Mouse (Mus musculus) stomach, embryonic 14.5 days (tissue): ENCODE data around the gene Dync1i1. TPM values are rescaled to one million over a fixed set of nuclear protein-coding genes. Genes with fewer than 3 reads are reported as not detected.

Experiments used
- ATAC-seq: fragments of 200-750 bp; cut with Nextera tagmentation; 2 replicates; pipeline ENCODE4 v1.8.0; 2017; ENCODE audit warnings: low read depth, moderate TSS enrichment; ENCODE audit not compliant: insufficient number of reproducible peaks, insufficient read depth, low FRiP score
- H3K27ac ChIP-seq: fragments of 300-500 bp; sonication (generic); 2 replicates; pipeline ENCODE4 v1.5.1; 2014; ENCODE audit warnings: mild to moderate bottlenecking, low read length, moderate library complexity, mixed read lengths
- H3K27me3 ChIP-seq: fragments of 300-500 bp; sonication (generic); 2 replicates; pipeline ENCODE4 v1.6.1; 2014; ENCODE audit warnings: low read length, control low read depth, mixed read lengths; ENCODE audit not compliant: control insufficient read depth, insufficient read depth
- H3K36me3 ChIP-seq: fragments of 300-500 bp; sonication (generic); 2 replicates; pipeline ENCODE4 v1.6.1; 2014; ENCODE audit warnings: mild to moderate bottlenecking, control low read depth, low read length, moderate library complexity, mixed read lengths; ENCODE audit not compliant: control insufficient read depth, insufficient read depth
- H3K4me1 ChIP-seq: fragments of 300-500 bp; sonication (generic); 2 replicates; pipeline ENCODE4 v1.6.1; 2014; ENCODE audit warnings: low read length, control low read depth, mixed read lengths; ENCODE audit not compliant: control insufficient read depth, insufficient read depth
- H3K4me2 ChIP-seq: fragments of 300-500 bp; sonication (generic); replicated peaks from 2 replicates; pipeline ENCODE4 v1.6.1; 2014; ENCODE audit warnings: low read depth, low read length, control low read depth
- H3K4me3 ChIP-seq: fragments of 300-500 bp; sonication (generic); 2 replicates; pipeline ENCODE4 v1.5.1; 2014; ENCODE audit warnings: low read depth, low read length, control low read depth
- H3K9ac ChIP-seq: fragments of 300-500 bp; sonication (generic); replicated peaks from 2 replicates; pipeline ENCODE4 v1.6.1; 2014; ENCODE audit warnings: low read depth, mild to moderate bottlenecking, control low read depth, low read length, moderate library complexity, mixed read lengths
- H3K9me3 ChIP-seq: fragments of 300-500 bp; sonication (generic); 2 replicates; pipeline ENCODE4 v1.6.1; 2016; ENCODE audit warnings: low read depth, low read length, control low read depth; ENCODE audit not compliant: control insufficient read depth
- WGBS: fragments of 180-500 bp; shearing (Covaris S2); extraction: QIAGEN DNeasy Blood & Tissue Kit; methylation state at CpG from one replicate; pipeline ENCODE4 v1.1.7; 2014; 5-methylcytosine and 5-hydroxymethylcytosine counted together
- polyA plus RNA-seq: library from polyadenylated mRNA; unstranded; fragments of >200 nt; fragmentation: Nextera tagmentation; extraction: Ambion mirVana; gene quantifications from 2 replicates; pipeline ENCODE4 v1.2.1, GENCODE M21; 2014

Dync1i1 gene
- polyA plus RNA-seq, 1 experiment from 2014 or later: 1.2 TPM

DNA sequence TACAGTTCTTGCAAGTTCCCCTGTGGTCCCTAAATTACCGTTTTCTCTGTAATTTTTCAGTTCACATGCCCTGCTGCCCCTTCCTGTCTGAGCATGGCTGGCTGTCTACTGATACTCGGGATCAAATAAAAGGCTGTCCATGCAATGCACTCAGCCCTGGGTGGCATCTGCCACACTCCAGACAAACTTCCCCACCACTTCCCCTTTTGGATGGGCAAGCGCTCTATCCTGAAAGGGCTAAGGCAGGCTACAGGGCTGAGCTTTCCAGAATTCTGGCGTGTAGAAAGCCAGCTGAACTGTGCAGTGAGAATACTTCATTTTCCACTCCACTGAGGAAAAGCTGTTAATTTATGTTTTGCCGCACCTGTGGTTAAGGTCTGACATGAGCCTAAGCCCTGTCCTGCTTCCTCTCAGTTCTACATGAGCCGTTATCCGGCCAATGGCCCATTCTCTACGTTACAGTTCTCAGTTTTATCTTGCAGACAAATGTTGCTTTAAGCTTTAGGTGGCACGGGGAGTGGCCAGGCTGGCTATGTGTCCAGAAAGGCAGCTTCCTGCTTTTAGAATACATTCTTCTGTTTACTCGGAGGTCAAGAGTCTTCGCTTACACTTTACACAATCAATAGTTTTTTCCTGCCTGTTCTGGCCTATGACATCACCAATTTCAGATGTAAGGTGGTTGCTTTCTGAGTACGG lies 321.4 kb downstream of the Dync1i1 start:
- no peaks in the 10 kb centered on the region for H3K27me3 ChIP-seq
- no peak overlapping the region for H3K4me2 ChIP-seq
- H3K4me3 ChIP-seq: no peak overlapping the region
- H3K36me3 ChIP-seq: no peaks in the 10 kb centered on the region
- WGBS: 59% methylated on average over 12 of the region's 12 CpGs
- no peak overlapping the region for H3K27ac ChIP-seq
- ATAC-seq: no peak
- no peak overlapping the region for H3K9ac ChIP-seq
- no peaks in the 10 kb centered on the region for H3K4me1 ChIP-seq
- H3K9me3 ChIP-seq: no peaks in the 10 kb centered on the region

DNA sequence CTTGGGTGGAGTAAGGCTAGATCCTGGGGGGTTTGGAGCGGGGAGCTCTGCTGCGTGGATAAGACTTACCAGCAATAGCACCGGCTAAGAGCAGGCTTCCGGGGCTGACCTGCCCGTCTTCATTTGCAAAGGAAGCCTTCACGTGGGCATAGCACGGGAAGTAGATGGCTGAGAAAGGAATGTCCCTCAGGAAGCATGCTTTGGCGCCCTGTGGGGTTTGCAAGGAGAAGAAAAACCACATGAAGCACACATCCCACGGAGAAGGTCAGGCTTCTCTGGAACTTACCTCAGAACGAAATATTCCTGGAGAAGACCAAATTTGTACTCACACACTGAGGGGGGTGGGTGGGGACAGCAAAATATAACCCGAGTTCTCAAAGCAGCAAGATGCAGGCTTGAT lies 327.3 kb downstream of the Dync1i1 start:
- 65% methylated on average over 11 of the region's 11 CpGs for WGBS
- no peak for ATAC-seq
- Histone ChIP-seq H3K4me3 (no peak overlapping the region), H3K36me3 (no peaks in the 10 kb centered on the region), H3K9me3 (no peaks in the 10 kb centered on the region), H3K4me2 (no peak overlapping the region), H3K27ac (no peak overlapping the region), H3K9ac (no peak overlapping the region), H3K4me1 (no peaks in the 10 kb centered on the region), H3K27me3 (no peaks in the 10 kb centered on the region)

DNA sequence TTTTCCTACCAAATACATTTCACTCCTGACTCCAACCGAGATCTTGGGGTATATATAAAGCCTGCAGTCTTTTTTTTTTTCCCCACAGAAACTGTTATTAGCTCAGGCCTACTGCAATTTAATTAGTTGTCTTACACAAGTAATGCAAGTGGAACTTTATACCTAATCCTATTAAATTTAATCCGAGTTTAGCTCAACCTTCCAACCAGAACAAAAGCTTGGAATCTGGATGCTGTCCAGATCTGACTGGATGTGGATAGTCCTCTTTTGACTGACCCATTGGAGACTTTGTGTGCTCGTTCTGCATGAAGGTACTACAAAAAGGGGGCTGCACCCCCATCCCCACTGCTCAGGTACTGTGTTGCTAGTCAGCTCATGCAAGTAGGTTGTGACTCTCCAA lies 328.5 kb downstream of the Dync1i1 start:
- H3K36me3 ChIP-seq: no peaks in the 10 kb centered on the region
- no peak for ATAC-seq
- no peak overlapping the region for H3K4me3 ChIP-seq
- H3K27ac ChIP-seq: no peak overlapping the region
- H3K9ac ChIP-seq: no peak overlapping the region
- 79% methylated on average over 3 of the region's 3 CpGs for WGBS
- H3K9me3 ChIP-seq: no peaks in the 10 kb centered on the region
- no peak overlapping the region for H3K4me2 ChIP-seq
- no peaks in the 10 kb centered on the region for H3K27me3 ChIP-seq
- H3K4me1 ChIP-seq: no peaks in the 10 kb centered on the region

DNA sequence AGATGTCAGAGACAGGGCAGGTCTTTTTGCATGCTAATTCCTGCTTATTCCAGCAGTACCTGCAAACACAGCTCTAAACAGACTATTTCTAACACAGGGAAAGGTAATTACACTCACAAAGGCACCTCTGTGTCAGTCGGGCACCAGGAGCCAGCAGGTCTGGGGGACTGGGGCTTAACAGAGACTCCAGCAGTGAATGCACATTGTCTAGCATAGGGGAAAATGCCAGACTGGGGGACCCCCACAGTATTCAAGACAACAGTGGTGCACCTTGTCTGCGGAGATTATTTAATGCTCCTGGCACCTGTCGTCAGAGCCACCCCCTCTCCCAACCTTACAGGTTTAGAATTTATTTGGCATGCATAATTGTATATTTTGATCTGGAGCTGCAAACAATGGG lies 333.1 kb downstream of the Dync1i1 start:
- no peaks in the 10 kb centered on the region for H3K36me3 ChIP-seq
- no peaks in the 10 kb centered on the region for H3K9me3 ChIP-seq
- H3K4me3 ChIP-seq: no peak overlapping the region
- no peak overlapping the region for H3K9ac ChIP-seq
- no peak overlapping the region for H3K27ac ChIP-seq
- 63% methylated on average over 3 of the region's 3 CpGs for WGBS
- no peak for ATAC-seq
- H3K4me2 ChIP-seq: no peak overlapping the region
- no peaks in the 10 kb centered on the region for H3K4me1 ChIP-seq
- no peaks in the 10 kb centered on the region for H3K27me3 ChIP-seq

DNA sequence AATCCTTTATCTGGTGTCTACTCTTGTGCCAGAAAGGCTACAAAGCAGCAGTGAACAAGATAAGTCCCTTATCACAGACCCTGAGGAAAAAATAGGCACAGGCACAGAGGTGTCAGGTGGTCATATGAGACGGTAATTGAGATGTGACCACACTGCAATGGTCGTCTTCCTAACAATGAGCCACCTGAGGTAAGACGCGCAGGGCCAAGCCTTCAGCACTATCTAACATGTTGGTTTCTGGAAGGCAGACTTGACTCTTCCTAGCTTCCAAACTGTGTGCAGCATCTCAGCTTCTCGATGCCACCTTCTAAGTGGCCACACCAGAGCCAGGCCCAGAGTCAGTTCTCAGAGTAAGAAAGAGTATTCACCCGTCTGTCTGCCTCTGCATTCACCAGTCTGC lies 341.8 kb downstream of the Dync1i1 start:
- H3K9ac ChIP-seq: no peak overlapping the region
- no peaks in the 10 kb centered on the region for H3K9me3 ChIP-seq
- H3K27ac ChIP-seq: no peak overlapping the region
- H3K27me3 ChIP-seq: no peaks in the 10 kb centered on the region
- no peaks in the 10 kb centered on the region for H3K36me3 ChIP-seq
- no peak overlapping the region for H3K4me3 ChIP-seq
- H3K4me1 ChIP-seq: no peaks in the 10 kb centered on the region
- no peak for ATAC-seq
- 94% methylated on average over 6 of the region's 6 CpGs for WGBS
- no peak overlapping the region for H3K4me2 ChIP-seq

DNA sequence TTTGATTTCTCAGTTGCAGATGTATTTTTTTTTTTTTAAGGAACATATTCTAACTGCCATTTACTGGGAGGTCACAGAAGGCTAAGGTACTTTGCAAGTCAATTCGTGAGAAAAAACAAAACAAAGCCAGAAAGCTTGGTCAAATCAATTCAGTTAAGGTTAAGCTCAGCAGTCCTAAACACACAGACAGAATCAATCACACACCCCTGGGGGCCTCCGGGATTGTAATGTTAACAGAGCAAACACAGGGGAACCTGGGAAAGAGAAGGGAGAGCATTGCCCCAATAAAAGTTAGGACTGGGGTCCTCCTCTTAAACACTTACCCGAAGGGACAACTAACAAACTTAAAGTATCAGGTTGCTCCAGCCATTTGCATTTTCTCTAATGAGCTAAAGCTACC lies 344.6 kb downstream of the Dync1i1 start:
- no peak overlapping the region for H3K4me2 ChIP-seq
- no peaks in the 10 kb centered on the region for H3K9me3 ChIP-seq
- no peak for ATAC-seq
- H3K36me3 ChIP-seq: no peaks in the 10 kb centered on the region
- 4% methylated on average over 3 of the region's 3 CpGs for WGBS
- no peaks in the 10 kb centered on the region for H3K27me3 ChIP-seq
- H3K4me3 ChIP-seq: no peak overlapping the region
- H3K4me1 ChIP-seq: no peaks in the 10 kb centered on the region
- H3K9ac ChIP-seq: no peak overlapping the region
- H3K27ac ChIP-seq: no peak overlapping the region

DNA sequence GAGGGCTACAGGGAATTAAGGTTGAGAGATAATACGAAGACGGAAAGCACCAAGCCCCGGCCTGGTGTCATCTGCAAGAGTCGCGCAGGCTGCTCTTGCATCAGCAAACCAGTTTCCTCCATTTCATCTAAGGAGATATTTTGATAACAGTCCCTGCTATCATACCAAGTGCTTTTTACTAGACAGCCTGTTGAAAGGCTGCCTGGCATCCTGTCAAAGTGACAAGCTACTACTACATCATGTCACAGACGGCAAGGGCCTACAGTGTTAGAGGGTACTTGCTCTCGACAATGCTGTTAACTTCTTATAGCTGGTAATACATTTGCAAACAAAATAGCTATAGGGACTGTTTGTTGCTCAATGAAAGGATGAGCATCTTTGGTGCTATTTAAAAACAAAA lies 345.6 kb downstream of the Dync1i1 start:
- H3K36me3 ChIP-seq: no peaks in the 10 kb centered on the region

DNA sequence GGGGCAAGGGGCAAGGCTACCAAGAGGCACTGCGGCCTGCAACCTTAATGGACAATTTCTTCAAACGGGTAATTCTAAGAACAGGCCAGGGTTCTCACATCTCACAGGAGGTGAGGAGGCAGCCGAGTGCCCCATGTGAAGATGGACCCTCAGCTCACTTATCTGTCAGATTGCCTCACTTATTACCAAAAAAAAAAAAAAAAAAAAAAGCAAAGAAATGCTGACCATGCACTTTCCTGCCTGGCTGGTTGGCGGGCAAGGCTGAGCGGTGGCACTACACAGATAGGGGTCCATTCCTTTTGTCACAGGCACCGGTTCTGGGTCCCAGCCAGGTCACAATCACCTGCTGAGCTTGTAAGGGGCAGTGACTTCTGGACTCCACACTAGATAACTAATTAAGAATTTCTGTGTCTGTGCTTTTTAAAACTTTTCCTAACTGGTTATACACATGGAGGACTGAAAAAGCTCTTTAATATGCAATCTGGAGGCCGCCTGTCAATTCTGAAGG lies 350.6 kb downstream of the Dync1i1 start:
- Histone ChIP-seq H3K9me3 (no peaks in the 10 kb centered on the region), H3K9ac (no peak overlapping the region), H3K4me2 (no peak overlapping the region), H3K36me3 (no peaks in the 10 kb centered on the region), H3K27ac (no peak overlapping the region), H3K4me3 (no peak overlapping the region), H3K4me1 (no peaks in the 10 kb centered on the region), H3K27me3 (no peaks in the 10 kb centered on the region)
- no peak for ATAC-seq
- 89% methylated on average over 7 of the region's 7 CpGs for whole genome bisulfite sequencing

More for the DNA sequence above, 345.6 kb downstream of the Dync1i1 start:
- Histone ChIP-seq H3K4me1 (no peaks in the 10 kb centered on the region), H3K4me2 (no peak overlapping the region), H3K27ac (no peak overlapping the region), H3K4me3 (no peak overlapping the region), H3K27me3 (no peaks in the 10 kb centered on the region), H3K9me3 (no peaks in the 10 kb centered on the region), H3K9ac (no peak overlapping the region)
- WGBS: 79% methylated on average over 7 of the region's 7 CpGs
- ATAC-seq: no peak

DNA sequence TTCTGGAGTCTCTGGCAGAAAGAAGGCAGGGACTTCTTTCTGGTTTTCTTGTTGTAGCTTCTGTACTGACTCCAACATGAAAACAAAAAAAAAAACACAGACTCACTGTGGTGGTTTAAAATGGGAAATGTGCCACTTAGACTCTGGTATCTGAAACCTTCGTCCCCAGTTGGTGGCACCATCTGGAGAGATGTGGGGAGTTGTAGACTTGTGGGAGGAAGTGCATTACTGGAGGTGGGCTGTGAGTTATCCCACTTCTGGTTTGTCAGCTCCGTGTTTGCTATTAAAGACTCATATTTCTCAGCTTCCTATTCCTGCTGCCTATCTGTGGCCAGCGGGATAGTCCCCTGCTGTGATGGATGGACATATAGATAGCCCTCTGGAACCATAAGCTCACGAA lies 351.8 kb downstream of the Dync1i1 start:
- Histone ChIP-seq H3K4me1 (no peaks in the 10 kb centered on the region), H3K27ac (no peak overlapping the region), H3K4me2 (no peak overlapping the region), H3K4me3 (no peak overlapping the region), H3K9ac (no peak overlapping the region), H3K36me3 (no peaks in the 10 kb centered on the region), H3K9me3 (no peaks in the 10 kb centered on the region), H3K27me3 (no peaks in the 10 kb centered on the region)
- no peak for ATAC-seq
- WGBS: 73% methylated on average over 4 of the region's 4 CpGs
